Mouse (Mus musculus) C2C12 (cell line): ENCODE data around the gene Trim15.

ENCODE experiments used
- CTCF ChIP-seq: IDR thresholded peaks from one replicate; pipeline ENCODE4 v1.5.1; 2011; ENCODE audit not compliant: control insufficient read depth, insufficient read depth, insufficient read length
- MAX ChIP-seq: IDR thresholded peaks from one replicate; pipeline ENCODE4 v1.6.1; 2011; ENCODE audit warnings: mild to moderate bottlenecking, control low read depth

DNA sequence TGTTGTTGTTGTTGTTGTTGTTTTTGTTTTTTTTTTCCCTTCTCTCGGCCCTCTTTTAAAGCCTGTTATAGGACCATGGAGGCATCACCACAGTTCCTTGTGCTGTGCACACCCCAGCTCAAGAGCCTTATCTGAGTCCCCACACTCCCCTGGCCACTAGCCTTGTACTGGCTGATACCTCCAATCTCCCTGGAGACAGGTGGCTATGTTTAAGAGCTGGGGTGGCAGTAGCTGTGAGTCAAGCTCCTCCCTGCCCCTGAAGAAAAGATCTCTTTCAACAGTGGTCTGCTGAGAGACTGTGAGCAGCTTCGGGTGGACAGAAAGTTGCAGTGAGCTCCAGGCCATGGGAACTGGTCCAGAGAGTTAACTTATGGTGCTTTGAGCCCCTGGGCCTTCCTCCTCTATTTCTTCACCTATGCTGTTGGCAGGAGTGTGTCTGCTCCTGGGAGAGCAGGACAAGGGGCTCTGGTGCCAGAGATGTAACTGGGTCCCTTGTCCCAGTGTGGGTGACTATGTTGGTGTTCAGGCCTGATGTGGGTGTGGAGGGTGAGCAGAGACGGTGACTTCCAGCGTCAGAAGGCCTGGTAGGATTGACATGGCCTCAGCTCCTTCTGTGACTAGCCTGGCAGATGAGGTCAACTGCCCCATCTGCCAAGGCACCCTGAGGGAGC is 2.4 kb upstream of the Trim15 start, which contains the start of gene Trim10:
- no peak for TF ChIP-seq CTCF
- TF ChIP-seq MAX = no peak
